Mouse (Mus musculus) bone marrow macrophage, adult 2 months (primary cell): ENCODE results near the gene Gm20422.

ENCODE experiments used
- CTCF ChIP-seq: IDR thresholded peaks from 2 replicates; pipeline ENCODE4 v1.5.1; 2012; ENCODE audit warnings: low read depth, mild to moderate bottlenecking, low read length, moderate library complexity
- POLR2A ChIP-seq: IDR thresholded peaks from 2 replicates; pipeline ENCODE4 v1.6.1; 2012; ENCODE audit warnings: mild to moderate bottlenecking, low read depth, low read length, borderline replicate concordance

DNA sequence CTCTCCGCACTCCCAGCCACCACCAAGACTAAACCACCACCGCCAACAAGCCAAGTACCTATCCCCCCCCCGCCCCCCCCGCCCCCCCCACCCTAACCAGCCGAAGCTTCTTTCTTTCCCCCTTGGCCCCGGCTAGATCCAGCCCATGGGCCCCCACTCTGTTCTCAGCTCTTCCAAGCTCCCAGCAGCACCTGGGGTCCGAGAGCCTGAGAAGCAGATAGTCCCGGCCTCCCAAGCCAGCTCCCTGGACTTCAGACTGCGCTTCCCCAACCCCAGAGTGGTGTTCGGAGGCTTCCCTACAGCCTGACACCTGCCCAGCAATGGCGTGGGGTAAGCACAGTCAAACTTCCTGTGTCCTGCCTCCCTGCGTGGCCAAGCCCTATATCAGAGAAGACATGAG lies 2.4 kb upstream of the Gm20422 start:
- TF ChIP-seq CTCF (no peak), POLR2A (no peak)
